In the genomic region with DNA sequence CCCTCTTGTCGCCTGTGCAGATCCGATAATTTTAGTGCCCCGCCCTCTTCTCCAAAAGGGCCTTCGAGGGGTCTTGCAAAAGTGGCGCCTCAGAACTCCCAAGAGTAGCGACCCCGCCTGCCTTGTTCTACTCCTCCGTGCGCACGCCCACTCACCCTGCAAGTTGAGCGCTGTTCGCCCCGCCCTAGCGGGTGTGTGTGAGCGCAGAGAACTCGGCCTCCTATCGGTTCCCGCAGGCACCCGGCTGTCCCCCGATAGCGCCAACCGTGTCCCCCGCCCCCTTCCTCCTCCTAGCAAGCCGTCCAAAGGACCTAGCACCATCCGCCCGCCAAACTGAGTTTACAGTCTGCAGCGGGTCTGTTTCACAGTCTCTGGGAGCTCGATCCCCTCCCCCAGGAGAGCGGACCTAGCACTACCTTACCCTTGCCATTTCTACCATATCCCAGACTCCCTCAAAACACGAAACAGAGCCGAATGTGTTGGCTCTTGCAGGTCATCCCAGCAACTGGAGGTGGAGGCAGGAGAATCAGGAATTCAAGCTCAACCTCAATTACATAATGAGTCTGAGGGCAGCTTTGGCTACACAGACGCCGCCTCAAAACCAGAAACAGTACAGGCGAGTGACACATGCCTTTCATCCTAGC, we compare ENCODE assay signal across 8 mouse cellular contexts. TPM values are rescaled to one million over a fixed set of nuclear protein-coding genes. Genes with fewer than 3 reads are reported as not detected.
DNase-seq lines count a peak whose midpoint lies in the region; ATAC-seq and TF ChIP-seq lines count a peak whose summit lies in the region.

No protein-coding gene starts in this region.

- H3K79me2 ChIP-seq in macrophage (ENCODE audit: inconsistent target) = no peaks in the 10 kb centered on the region

- DNase-seq in T-cell, adult 2 months (ENCODE audit: low spot score) = peak; percentile 62
- peak; percentile 79 for DNase-seq in cerebellum, adult 9-11 months
- peak; percentile 78 to 83 for DNase-seq in left cerebral cortex, adult 2 months (ENCODE audit: extremely low spot score in 1 of 2, low spot score in 2 of 2)
- DNase-seq in right cerebral cortex, postnatal 10 days (ENCODE audit: low spot score in 2 of 2) = peak; percentile 83 to 86
- DNase-seq in urinary bladder, postnatal 36 days (ENCODE audit: low spot score in 2 of 2) = peak; percentile 23 to 69

- H3K4me1 ChIP-seq in hindbrain, embryonic 15.5 days (replicated peaks) = peaks cover 23% of the 10 kb centered on the region

- intact Hi-C loops in left cerebral cortex, adult 2 months (cut with DNase I) = loop anchor here (2.0 kb wide), 2 partner anchors 40 to 46 kb away; partner anchors contain the start of genes Ccdc151 and Prkcsh

- H3K27me3 ChIP-seq in hindbrain, embryonic 15.5 days = peaks cover 52% of the 10 kb centered on the region

- no peak overlapping the region; the same call in 1 of the 2 replicates for H3K9ac ChIP-seq in hindbrain, embryonic 15.5 days

- H3K36me3 ChIP-seq in hindbrain, embryonic 15.5 days = no peaks in the 10 kb centered on the region
- H3K36me3 ChIP-seq in macrophage (ENCODE audit: inconsistent target) = no peaks in the 10 kb centered on the region

- 5% methylated on average over 33 of the region's 34 CpGs for WGBS in hindbrain, embryonic 15.5 days
- 7% methylated on average over 27 of the region's 34 CpGs for WGBS in macrophage (ENCODE audit: missing documents)

- no peaks in the 10 kb centered on the region for H3K9me3 ChIP-seq in hindbrain, embryonic 15.5 days

- ATAC-seq in frontal cortex, adult (ENCODE audit: low TSS enrichment) = peak; percentile 72
- peak; percentile 54; the same call in 1 of the 2 replicates for ATAC-seq in hindbrain, embryonic 15.5 days (ENCODE audit: low FRiP score, low read depth)

- H3K4me2 ChIP-seq in hindbrain, embryonic 15.5 days = peak overlapping the region; percentile 79

- peak; percentile 22; the same call in 1 of the 2 replicates for TF ChIP-seq CTCF in left cerebral cortex, adult 2 months (IDR thresholded peaks at IDR 0.05)

- H3K4me3 ChIP-seq in hindbrain, embryonic 15.5 days = peak overlapping the region; percentile 38
- peak overlapping the region; percentile 47 for H3K4me3 ChIP-seq in left cerebral cortex, adult 2 months
- peak overlapping the region; percentile 18 for H3K4me3 ChIP-seq in macrophage (ENCODE audit: inconsistent target)

- no peak overlapping the region for H3K27ac ChIP-seq in hindbrain, embryonic 15.5 days (replicated peaks)
- peak overlapping the region; percentile 70 for H3K27ac ChIP-seq in left cerebral cortex, adult 2 months
- H3K27ac ChIP-seq in macrophage = no peak overlapping the region

RNA-seq across cellular contexts. Expression of gene Epor, which starts 0.8 kb away (rescaled TPM):
- polyA plus RNA-seq in hindbrain, embryonic 15.5 days (2015; fragmentation: Nextera tagmentation; extraction: Ambion mirVana) = 1.3 and 1.9 TPM in 2 replicates
- total RNA-seq in left cerebral cortex, adult 2 months (2021) = 10 to 100 TPM; 10.2 to 12.1 TPM
- 10 to 100 TPM in 1 of 26 experiments, 1 to 10 TPM in 10, under 1 TPM in 10, not detected in 5; 0.49 to 11.8 (median 1.0) TPM for total RNA-seq in macrophage (2018; cell fraction: chromatin; rRNA removed)
- 1 to 10 TPM in 18 of 26 experiments, under 1 TPM in 8; 0.30 to 9.2 (median 2.9) TPM for total RNA-seq in macrophage (2018; cell fraction: cytosol; rRNA removed)
- total RNA-seq in macrophage (2018; cell fraction: nucleus; rRNA removed) = 1 to 10 TPM in 14 of 26 experiments, under 1 TPM in 9, not detected in 3; 0.29 to 9.8 (median 2.6) TPM
- 5.3 to 6.7 TPM (median 6.5 TPM) in 3 replicates for polyA plus RNA-seq in macrophage (2018)

RNA-seq across cellular contexts. Expression of gene Swsap1, which starts 7.0 kb away (rescaled TPM):
- polyA plus RNA-seq in hindbrain, embryonic 15.5 days (2015; fragmentation: Nextera tagmentation; extraction: Ambion mirVana) = 9.1 and 9.3 TPM in 2 replicates
- total RNA-seq in left cerebral cortex, adult 2 months (2021) = 10 to 100 TPM; 12.7 to 14.0 TPM
- total RNA-seq in macrophage (2018; cell fraction: chromatin; rRNA removed) = 1 to 10 TPM in 10 of 26 experiments, under 1 TPM in 5, not detected in 11; 0.40 to 4.0 (median 1.4) TPM
- total RNA-seq in macrophage (2018; cell fraction: cytosol; rRNA removed) = 1 to 10 TPM; 1.4 to 7.9 (median 5.2) TPM
- 1 to 10 TPM in 19 of 26 experiments, under 1 TPM in 6, not detected in 1; 0.40 to 5.5 (median 1.9) TPM for total RNA-seq in macrophage (2018; cell fraction: nucleus; rRNA removed)
- 5.2 to 6.3 TPM (median 5.4 TPM) in 3 replicates for polyA plus RNA-seq in macrophage (2018)

RNA-seq across cellular contexts. Expression of gene Plppr2, which starts 25.7 kb away (rescaled TPM):
- 95.5 and 119 TPM in 2 replicates for polyA plus RNA-seq in hindbrain, embryonic 15.5 days (2015; fragmentation: Nextera tagmentation; extraction: Ambion mirVana)
- 100 to 1,000 TPM; 181 to 183 TPM for total RNA-seq in left cerebral cortex, adult 2 months (2021)
- total RNA-seq in macrophage (2018; cell fraction: chromatin; rRNA removed) = 1 to 10 TPM; 2.5 to 8.0 (median 4.6) TPM
- 1 to 10 TPM in 7 of 26 experiments, under 1 TPM in 19; 0.33 to 1.4 (median 0.88) TPM for total RNA-seq in macrophage (2018; cell fraction: cytosol; rRNA removed)
- total RNA-seq in macrophage (2018; cell fraction: nucleus; rRNA removed) = 1 to 10 TPM; 1.8 to 5.5 (median 3.6) TPM
- 0.36 to 1.4 TPM (median 0.91 TPM) in 3 replicates for polyA plus RNA-seq in macrophage (2018)

RNA-seq across cellular contexts. Expression of gene Rgl3, which starts 26.7 kb away (rescaled TPM):
- 1.2 and 2.2 TPM in 2 replicates for polyA plus RNA-seq in hindbrain, embryonic 15.5 days (2015; fragmentation: Nextera tagmentation; extraction: Ambion mirVana)
- total RNA-seq in left cerebral cortex, adult 2 months (2021) = 1 to 10 TPM; 2.1 to 3.1 TPM
- total RNA-seq in macrophage (2018; cell fraction: chromatin; rRNA removed) = 10 to 100 TPM in 7 of 26 experiments, 1 to 10 TPM in 17, under 1 TPM in 2; 0.55 to 17.6 (median 4.7) TPM
- 1 to 10 TPM in 13 of 26 experiments, under 1 TPM in 13; 0.36 to 2.5 (median 0.98) TPM for total RNA-seq in macrophage (2018; cell fraction: cytosol; rRNA removed)
- total RNA-seq in macrophage (2018; cell fraction: nucleus; rRNA removed) = 1 to 10 TPM in 20 of 26 experiments, under 1 TPM in 6; 0.46 to 9.0 (median 1.6) TPM
- 1.8 to 2.4 TPM (median 2.3 TPM) in 3 replicates for polyA plus RNA-seq in macrophage (2018)

RNA-seq across cellular contexts. Expression of gene Tmem205, which starts 35.2 kb away (rescaled TPM):
- 51.7 and 53.8 TPM in 2 replicates for polyA plus RNA-seq in hindbrain, embryonic 15.5 days (2015; fragmentation: Nextera tagmentation; extraction: Ambion mirVana)
- 10 to 100 TPM; 31.4 to 35.5 TPM for total RNA-seq in left cerebral cortex, adult 2 months (2021)
- 10 to 100 TPM in 13 of 26 experiments, 1 to 10 TPM in 13; 1.2 to 40.1 (median 10.5) TPM for total RNA-seq in macrophage (2018; cell fraction: chromatin; rRNA removed)
- total RNA-seq in macrophage (2018; cell fraction: cytosol; rRNA removed) = 10 to 100 TPM; 29.1 to 56.4 (median 38.6) TPM
- total RNA-seq in macrophage (2018; cell fraction: nucleus; rRNA removed) = 10 to 100 TPM in 25 of 26 experiments, 1 to 10 TPM in 1; 10.0 to 47.0 (median 18.5) TPM
- 14.3 to 71.0 TPM (median 48.2 TPM) in 3 replicates for polyA plus RNA-seq in macrophage (2018)

Comparison
In these comparisons a context has a peak if more than half of its experiments do, and no peak if none do; other contexts are left out.
1. RNA of gene Plppr2, which starts 25.7 kb away (polyA plus RNA-seq): 95.5 to 119 TPM in hindbrain, embryonic 15.5 days; 0.36 to 1.4 TPM in macrophage; every median in the first group is over 10 times any median in the second.
2. Peak in every context shown above with its lines, with median percentiles within 50 percentile points of each other: DNase-seq and H3K4me3 ChIP-seq.